9 mouse cellular contexts compared by ENCODE assay signal in genomic region chr14:101946711-101947516, GRCm38 (mm10).
DNase-seq lines count a peak whose midpoint lies in the region; ATAC-seq and TF ChIP-seq lines count a peak whose summit lies in the region.
"Had no signal": no experiment of that assay in that cellular context is flagged by ENCODE, and none has a peak within 500 bp of the region (broad histone marks: within the 10 kb centered on the region; RNA-seq: fewer than 3 reads in every experiment).

No protein-coding gene starts in this region.

- no peaks in the 10 kb centered on the region for H3K27me3 ChIP-seq in E14TG2a.4 (ENCODE audit: insufficient read depth, low read length)
- no peaks in the 10 kb centered on the region for H3K27me3 ChIP-seq in midbrain, embryonic 15.5 days (replicated peaks)
- H3K27me3 ChIP-seq: liver, embryonic 13.5 days had no signal

- no peak overlapping the region for H3K4me2 ChIP-seq in midbrain, embryonic 15.5 days
- H3K4me2 ChIP-seq: liver, embryonic 13.5 days had no signal

- no peaks in the 10 kb centered on the region for H3K9me3 ChIP-seq in E14TG2a.4 (ENCODE audit: low read length)
- no peaks in the 10 kb centered on the region for H3K9me3 ChIP-seq in midbrain, embryonic 15.5 days
- H3K9me3 ChIP-seq: liver, embryonic 13.5 days had no signal

- peak; percentile 26 for DNase-seq in gastrocnemius, adult 2 months
- DNase-seq in gastrocnemius, adult 8-10 months (ENCODE audit: low spot score in 2 of 2) = no peak
- DNase-seq in cerebellum, postnatal 36 days = peak; percentile 40 to 55
- DNase-seq in layer of hippocampus, postnatal 25 days (ENCODE audit: extremely low spot score in 1 of 2, low spot score in 1 of 2) = peak; percentile 41 to 49
- no peak for DNase-seq in ovary, adult 18-20 months (ENCODE audit: low spot score)
- DNase-seq: liver, embryonic 13.5 days had no signal

- no peak overlapping the region for H3K27ac ChIP-seq in gastrocnemius, adult 2 months
- H3K27ac ChIP-seq in midbrain, embryonic 15.5 days = no peak overlapping the region
- H3K27ac ChIP-seq: liver, embryonic 13.5 days had no signal

- ATAC-seq in granulocyte monocyte progenitor cell, adult 5-6 weeks (replicated peaks; ENCODE audit: poor library complexity, severe bottlenecking) = peak; percentile 85
- ATAC-seq in midbrain, embryonic 15.5 days (replicated peaks) = peak; percentile 74

- H3K4me3 ChIP-seq in gastrocnemius, adult 2 months = peak overlapping the region; percentile 48
- no peak overlapping the region for H3K4me3 ChIP-seq in E14TG2a.4 (replicated peaks; ENCODE audit: low read length)
- no peak overlapping the region for H3K4me3 ChIP-seq in midbrain, embryonic 15.5 days
- H3K4me3 ChIP-seq: liver, embryonic 13.5 days had no signal

- no peak overlapping the region for H3K9ac ChIP-seq in midbrain, embryonic 15.5 days
- H3K9ac ChIP-seq: liver, embryonic 13.5 days had no signal

- no peaks in the 10 kb centered on the region for H3K36me3 ChIP-seq in E14TG2a.4 (ENCODE audit: insufficient read depth, low read length)
- H3K36me3 ChIP-seq in midbrain, embryonic 15.5 days (replicated peaks) = no peaks in the 10 kb centered on the region
- H3K36me3 ChIP-seq: liver, embryonic 13.5 days had no signal

- intact Hi-C loops in gastrocnemius, adult 2 months (cut with DNase I) = loop anchor here (5.0 to 10.0 kb wide), 3 partner anchors 165 to 1038 kb away; partner anchors contain the start of gene Kctd12

- H3K4me1 ChIP-seq in E14TG2a.4 (replicated peaks; ENCODE audit: low read depth, low read length) = peaks cover 4% of the 10 kb centered on the region
- 0 out of 2 replicates have a peak, but pooled peaks cover 4% of the 10 kb centered on the region for H3K4me1 ChIP-seq in midbrain, embryonic 15.5 days
- H3K4me1 ChIP-seq: liver, embryonic 13.5 days had no signal

- peak; percentile 84 for TF ChIP-seq CTCF in gastrocnemius, adult 2 months (IDR thresholded peaks at IDR 0.05)
- TF ChIP-seq CTCF in E14TG2a.4 (conservative IDR thresholded peaks at IDR 0.05; ENCODE audit: low read length) = peak; percentile 58

- WGBS in midbrain, embryonic 15.5 days = 45% methylated on average over 21 of the region's 21 CpGs

Comparison
In these comparisons a context has a peak if more than half of its experiments do, and no peak if none do; other contexts are left out.
1. DNase-seq: peak in gastrocnemius, adult 2 months (single experiment), cerebellum, postnatal 36 days (2 of 2) and layer of hippocampus, postnatal 25 days (2 of 2); none in gastrocnemius, adult 8-10 months (0 of 2) and ovary, adult 18-20 months (single experiment).